Mouse (Mus musculus) liver, postnatal 0 days (tissue): Measurements from ENCODE around the gene Sez6l. TPM values are rescaled to one million over a fixed set of nuclear protein-coding genes. Genes with fewer than 3 reads are reported as not detected.

ENCODE experiments used
- ATAC-seq: fragments of 200-750 bp; cut with Nextera tagmentation; 2 replicates; pipeline ENCODE4 v1.8.0; 2017; ENCODE audit warnings: mild to moderate bottlenecking, moderate library complexity
- DNase-seq: peaks from one replicate; pipeline ENCODE4 v3.0.0-alpha.2; 2016
- H3K27ac ChIP-seq: fragments of 300-500 bp; sonication (generic); 2 replicates; pipeline ENCODE4 v1.5.1; 2014; ENCODE audit warnings: antibody characterized with exemption, moderate library complexity, mild to moderate bottlenecking, low read depth
- H3K27me3 ChIP-seq: fragments of 300-500 bp; sonication (generic); 2 replicates; pipeline ENCODE4 v1.6.1; 2014; ENCODE audit warnings: low read length, control low read depth, mixed read lengths; ENCODE audit not compliant: insufficient read depth
- H3K36me3 ChIP-seq: fragments of 300-500 bp; sonication (generic); replicated peaks from 2 replicates; pipeline ENCODE4 v1.6.1; 2014; ENCODE audit warnings: mild to moderate bottlenecking, control low read depth, low read length, moderate library complexity, mixed read lengths; ENCODE audit not compliant: insufficient read depth
- H3K4me1 ChIP-seq: fragments of 300-500 bp; sonication (generic); 2 replicates; pipeline ENCODE4 v1.6.1; 2014; ENCODE audit warnings: antibody characterized with exemption, mild to moderate bottlenecking, control low read depth; ENCODE audit not compliant: insufficient read depth
- H3K4me2 ChIP-seq: fragments of 300-500 bp; sonication (generic); 2 replicates; pipeline ENCODE4 v1.6.1; 2014; ENCODE audit warnings: low read depth, mild to moderate bottlenecking, low read length, moderate library complexity, mixed read lengths
- H3K4me3 ChIP-seq: fragments of 300-500 bp; sonication (generic); 2 replicates; pipeline ENCODE4 v1.5.1; 2014; ENCODE audit warnings: low read depth, low read length
- H3K9ac ChIP-seq: fragments of 300-500 bp; sonication (generic); replicated peaks from 2 replicates; pipeline ENCODE4 v1.6.1; 2014; ENCODE audit warnings: mild to moderate bottlenecking, moderate library complexity
- H3K9me3 ChIP-seq: fragments of 300-500 bp; sonication (generic); 2 replicates; pipeline ENCODE4 v1.6.1; 2016; ENCODE audit warnings: mild to moderate bottlenecking, control low read depth, low read length, mixed read lengths
- CTCF ChIP-seq: sonication (generic); IDR thresholded peaks from 2 replicates; pipeline ENCODE4 v1.5.1; 2016; ENCODE audit warnings: antibody characterized with exemption, low read depth
- EP300 ChIP-seq: IDR thresholded peaks from 2 replicates; pipeline ENCODE4 v1.6.1; 2016; ENCODE audit warnings: antibody characterized with exemption, low read depth, mild to moderate bottlenecking
- WGBS: fragments of 180-500 bp; shearing (Covaris S2); extraction: QIAGEN DNeasy Blood & Tissue Kit; methylation state at CpG from one replicate; pipeline ENCODE4 v1.1.7; 2014; ENCODE audit not compliant: insufficient replicate concordance; 5-methylcytosine and 5-hydroxymethylcytosine counted together
- polyA plus RNA-seq: library from polyadenylated mRNA; unstranded; fragments of >200 nt; fragmentation: Nextera tagmentation; extraction: Ambion mirVana; gene quantifications from 2 replicates; pipeline ENCODE4 v1.2.1, GENCODE M21; 2015

Gene Sez6l
- polyA plus RNA-seq, 1 experiment from 2014 or later, result not detected

GRCm38 (mm10) chr5:112498921-112499917, 77.8 kb downstream of the Sez6l start:
- TF ChIP-seq CTCF, result no peak
- TF ChIP-seq EP300, result no peak
- Histone ChIP-seq H3K9ac (no peak overlapping the region), H3K9me3 (no peaks in the 10 kb centered on the region), H3K4me1 (no peaks in the 10 kb centered on the region), H3K27ac (no peak overlapping the region), H3K27me3 (no peaks in the 10 kb centered on the region), H3K4me2 (no peak overlapping the region), H3K36me3 (no peaks in the 10 kb centered on the region), H3K4me3 (no peak overlapping the region)
- DNase-seq, result no peak
- ATAC-seq, result no peak
- 50% methylated on average over 13 of the region's 13 CpGs for WGBS

GRCm38 (mm10) chr5:112496753-112497369, 80.1 kb downstream of the Sez6l start:
- Histone ChIP-seq H3K27me3 (no peaks in the 10 kb centered on the region), H3K27ac (no peak overlapping the region), H3K9ac (no peak overlapping the region), H3K4me2 (no peak overlapping the region), H3K4me3 (no peak overlapping the region), H3K9me3 (no peaks in the 10 kb centered on the region), H3K4me1 (no peaks in the 10 kb centered on the region), H3K36me3 (no peaks in the 10 kb centered on the region)
- ATAC-seq (no peak), DNase-seq (no peak)
- 70% methylated on average over 7 of the region's 7 CpGs for WGBS
- TF ChIP-seq CTCF, result no peak
- TF ChIP-seq EP300, result no peak

- 32% methylated on average over 11 of the region's 11 CpGs for WGBS
- Histone ChIP-seq H3K36me3 (no peaks in the 10 kb centered on the region), H3K4me3 (no peak overlapping the region), H3K9ac (no peak overlapping the region), H3K9me3 (no peaks in the 10 kb centered on the region), H3K4me1 (no peaks in the 10 kb centered on the region), H3K27me3 (no peaks in the 10 kb centered on the region), H3K4me2 (no peak overlapping the region), H3K27ac (no peak overlapping the region)
- TF ChIP-seq EP300 (no peak), CTCF (no peak)
- DNase-seq (peak; percentile 36), ATAC-seq (no peak)
These were observed 83.5 kb downstream of the Sez6l start for GRCm38 (mm10) chr5:112493492-112493891.

DNA sequence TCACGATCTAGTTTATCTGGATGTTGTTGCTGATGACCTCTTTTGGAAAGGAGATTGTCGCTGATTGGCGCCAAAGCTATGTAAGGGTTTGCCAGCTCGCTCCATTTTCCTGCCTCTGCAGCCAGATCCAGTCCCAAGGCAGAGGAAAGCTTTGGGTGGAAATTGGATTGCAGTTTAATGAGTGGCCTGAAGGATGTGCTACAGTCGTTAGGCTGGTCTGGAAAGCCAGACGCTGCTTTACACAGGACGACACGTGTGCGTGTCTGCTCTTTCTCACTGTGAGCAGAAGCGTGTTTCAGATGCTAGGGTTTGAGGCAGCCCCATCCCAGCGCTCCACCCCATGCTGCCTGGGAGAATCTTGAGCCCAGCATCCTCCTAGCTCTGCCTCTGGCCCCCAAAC, 85.5 kb downstream of the Sez6l start:
- 50% methylated on average over 11 of the region's 11 CpGs for WGBS
- ATAC-seq, result no peak
- TF ChIP-seq EP300 (no peak), CTCF (no peak)
- Histone ChIP-seq H3K27ac (no peak overlapping the region), H3K4me1 (no peaks in the 10 kb centered on the region), H3K36me3 (no peaks in the 10 kb centered on the region), H3K4me2 (no peak overlapping the region), H3K9me3 (no peaks in the 10 kb centered on the region), H3K4me3 (no peak overlapping the region), H3K9ac (no peak overlapping the region), H3K27me3 (no peaks in the 10 kb centered on the region)
- no peak for DNase-seq

DNA sequence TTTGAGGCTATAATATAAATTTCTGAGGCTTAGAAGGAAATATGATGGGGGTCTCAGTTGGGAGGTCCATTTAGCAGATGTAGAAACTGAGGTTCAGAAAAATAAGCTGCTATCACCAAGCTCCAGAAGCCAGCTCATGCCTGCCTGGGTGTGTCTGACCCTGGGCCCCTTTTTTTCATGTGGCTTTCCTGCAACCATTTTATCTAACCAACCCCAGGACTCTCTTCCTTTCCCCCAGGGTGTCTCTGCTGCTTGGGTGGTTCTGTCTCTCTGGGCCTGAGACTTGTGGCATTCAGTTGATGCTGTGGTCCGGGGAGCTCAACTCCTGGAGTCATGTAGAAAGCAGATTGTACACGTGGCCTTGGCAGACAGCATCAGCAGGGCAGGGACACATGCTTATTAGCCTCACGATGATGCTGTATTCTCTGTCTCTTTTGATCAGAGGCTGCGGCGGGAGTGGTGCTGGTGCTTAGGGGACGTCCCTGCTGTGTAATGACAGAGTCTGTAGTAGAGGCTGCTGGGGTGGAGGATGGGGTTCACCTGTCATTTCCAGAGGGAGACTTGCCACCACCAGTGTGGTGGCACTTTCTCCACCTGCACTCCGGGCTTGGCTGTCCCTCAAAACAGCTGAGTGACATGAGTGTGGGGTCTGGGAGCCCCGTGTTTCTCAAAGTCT, 88.7 kb downstream of the Sez6l start:
- ATAC-seq (peak; percentile 27; the same call in 1 of the 2 replicates), DNase-seq (no peak)
- TF ChIP-seq EP300 (no peak), CTCF (no peak)
- Histone ChIP-seq H3K4me3 (no peak overlapping the region), H3K27ac (no peak overlapping the region), H3K27me3 (0 out of 2 replicates have a peak, but pooled peaks cover 4% of the 10 kb centered on the region), H3K4me1 (no peaks in the 10 kb centered on the region), H3K36me3 (no peaks in the 10 kb centered on the region), H3K4me2 (no peak overlapping the region), H3K9me3 (no peaks in the 10 kb centered on the region), H3K9ac (no peak overlapping the region)
- 57% methylated on average over 8 of the region's 8 CpGs for WGBS

DNA sequence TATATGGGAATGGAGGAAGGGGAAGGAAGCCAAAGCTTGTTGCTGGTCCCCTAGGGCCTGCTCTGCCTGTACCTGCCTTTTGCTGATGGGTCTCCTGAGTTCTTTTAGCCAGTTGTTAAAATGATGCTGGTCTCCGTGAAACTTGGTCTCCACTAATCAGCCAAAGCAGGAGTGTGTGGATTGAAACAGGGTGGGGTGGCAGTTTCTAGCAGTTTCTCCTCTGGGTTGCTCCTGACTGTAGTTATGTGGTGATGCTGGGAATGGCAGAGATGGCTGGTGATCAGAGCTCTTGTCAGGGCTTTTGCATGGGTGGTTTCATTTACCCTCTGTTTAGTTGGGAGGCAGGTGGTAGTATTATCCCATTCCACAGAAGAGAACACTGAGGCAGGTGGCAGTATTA, 89.5 kb downstream of the Sez6l start:
- DNase-seq (no peak), ATAC-seq (no peak)
- Histone ChIP-seq H3K9me3 (no peaks in the 10 kb centered on the region), H3K9ac (no peak overlapping the region), H3K27ac (no peak overlapping the region), H3K4me2 (no peak overlapping the region), H3K36me3 (no peaks in the 10 kb centered on the region), H3K4me3 (no peak overlapping the region), H3K27me3 (0 out of 2 replicates have a peak, but pooled peaks cover 4% of the 10 kb centered on the region), H3K4me1 (no peaks in the 10 kb centered on the region)
- TF ChIP-seq EP300 (no peak), CTCF (no peak)
- WGBS, result 63% methylated on average over 1 of the region's 1 CpGs
